Mouse (Mus musculus): ENCODE measurements around the gene Rbm33. TPM values are rescaled to one million over a fixed set of nuclear protein-coding genes. Genes with fewer than 3 reads are reported as not detected.

Rbm33 gene
- polyA plus RNA-seq, 1 experiment from 2014 or later = 16.8 TPM

DNA sequence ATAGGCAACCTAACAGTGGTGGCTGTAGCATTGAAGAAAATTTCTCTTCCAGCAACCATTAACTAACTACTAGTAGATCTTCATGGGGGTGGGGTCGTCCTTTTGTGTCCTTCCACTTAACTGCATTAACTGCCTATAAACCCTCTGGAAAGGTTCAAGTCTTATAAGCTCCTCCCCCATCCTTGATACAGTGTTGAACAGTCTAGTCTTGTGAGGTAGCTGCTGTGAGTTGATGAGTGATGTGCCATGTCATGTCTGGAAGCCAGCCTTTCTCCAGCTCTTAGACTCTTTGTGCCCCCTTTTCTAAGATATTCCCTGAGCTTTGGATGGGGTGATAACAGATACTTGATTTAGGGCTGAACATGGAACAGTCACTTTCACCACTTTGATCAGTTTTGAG is 7.5 kb downstream of the Rbm33 start:
- WGBS = 43% methylated on average over 1 of the region's 1 CpGs
- Histone ChIP-seq H3K27ac (ENCODE audit: poor library complexity, severe bottlenecking) (no peak overlapping the region), H3K9me3 (replicated peaks) (no peaks in the 10 kb centered on the region), H3K27me3 (replicated peaks) (no peaks in the 10 kb centered on the region), H3K36me3 (no peaks in the 10 kb centered on the region), H3K4me1 (replicated peaks) (peaks cover 31% of the 10 kb centered on the region), H3K4me3 (no peak overlapping the region), H3K4me2 (no peak overlapping the region), H3K9ac (no peak overlapping the region)
- ATAC-seq (ENCODE audit: insufficient number of reproducible peaks, low FRiP score) = peak; percentile 61; the same call in 1 of the 2 replicates

DNA sequence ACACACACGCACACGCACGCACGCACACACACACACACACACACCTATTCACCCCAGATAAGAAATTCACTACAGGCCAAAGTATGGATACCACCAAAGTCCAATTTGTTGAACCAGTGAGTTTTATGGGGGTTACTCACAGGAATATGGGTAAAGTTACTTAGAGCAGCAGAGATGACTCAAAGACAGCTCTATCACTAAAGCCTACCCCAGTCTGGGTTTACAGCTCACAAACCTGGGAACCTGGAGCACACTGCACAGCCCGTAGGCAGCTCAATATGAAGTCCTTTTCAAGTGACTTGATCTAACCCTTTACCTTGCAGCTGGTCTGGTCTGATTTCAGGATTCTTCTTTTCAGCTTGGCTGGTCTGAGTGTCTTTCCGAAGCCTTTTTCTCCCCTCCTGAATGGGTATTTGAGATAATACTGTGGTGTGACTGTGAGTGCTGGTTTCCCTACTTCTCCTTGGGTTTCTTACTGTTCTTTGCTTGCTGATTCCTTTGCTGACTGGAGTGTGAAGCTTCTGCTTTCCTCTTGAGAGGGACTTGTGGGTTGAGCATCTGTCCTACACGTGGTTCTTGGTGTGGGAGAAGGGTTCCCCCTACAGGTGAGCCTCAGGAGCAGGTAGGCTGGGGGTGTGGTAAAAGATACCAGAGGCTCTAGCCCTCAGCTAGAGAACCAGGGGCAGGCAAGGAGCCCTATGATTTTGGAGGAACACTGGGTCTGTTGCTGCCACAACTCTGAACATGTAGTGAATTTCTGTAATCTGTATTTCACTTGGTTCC is 12.3 kb downstream of the Rbm33 start:
- Histone ChIP-seq H3K4me2 (no peak overlapping the region), H3K9me3 (replicated peaks) (no peaks in the 10 kb centered on the region), H3K27me3 (replicated peaks) (no peaks in the 10 kb centered on the region), H3K36me3 (peaks cover 18% of the 10 kb centered on the region), H3K9ac (no peak overlapping the region), H3K4me3 (no peak overlapping the region), H3K27ac (ENCODE audit: poor library complexity, severe bottlenecking) (no peak overlapping the region), H3K4me1 (replicated peaks) (peaks cover 32% of the 10 kb centered on the region)
- WGBS = 77% methylated on average over 7 of the region's 7 CpGs
- no peak for ATAC-seq (ENCODE audit: insufficient number of reproducible peaks, low FRiP score)

DNA sequence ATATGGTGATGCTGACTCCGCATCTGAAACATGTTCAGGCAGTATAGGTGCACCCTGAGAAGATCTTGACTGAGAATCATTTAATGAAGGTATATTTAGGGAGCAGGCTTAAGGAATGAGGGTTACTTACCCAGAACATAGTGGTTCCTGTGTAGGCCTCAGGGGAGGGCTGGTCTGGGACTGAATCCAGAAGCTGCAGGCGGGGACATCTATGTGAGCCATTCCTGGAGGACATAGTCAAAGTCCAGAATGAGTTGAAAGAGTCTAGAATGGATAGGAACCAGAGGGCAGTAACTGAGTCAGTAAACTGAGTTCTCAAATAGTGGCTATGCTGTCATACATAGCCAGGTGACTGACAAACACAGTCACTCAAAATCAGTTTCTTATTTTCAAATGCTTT is 16.8 kb downstream of the Rbm33 start:
- no peak overlapping the region for H3K9ac ChIP-seq
- peaks cover 43% of the 10 kb centered on the region for H3K36me3 ChIP-seq
- H3K9me3 ChIP-seq (replicated peaks) = no peaks in the 10 kb centered on the region
- no peak overlapping the region for H3K4me2 ChIP-seq
- ATAC-seq (ENCODE audit: insufficient number of reproducible peaks, low FRiP score) = no peak
- H3K4me3 ChIP-seq = no peak overlapping the region
- H3K27ac ChIP-seq (ENCODE audit: poor library complexity, severe bottlenecking) = no peak overlapping the region
- H3K27me3 ChIP-seq (replicated peaks) = no peaks in the 10 kb centered on the region
- WGBS = 84% methylated on average over 2 of the region's 2 CpGs
- peaks cover 18% of the 10 kb centered on the region for H3K4me1 ChIP-seq (replicated peaks)

DNA sequence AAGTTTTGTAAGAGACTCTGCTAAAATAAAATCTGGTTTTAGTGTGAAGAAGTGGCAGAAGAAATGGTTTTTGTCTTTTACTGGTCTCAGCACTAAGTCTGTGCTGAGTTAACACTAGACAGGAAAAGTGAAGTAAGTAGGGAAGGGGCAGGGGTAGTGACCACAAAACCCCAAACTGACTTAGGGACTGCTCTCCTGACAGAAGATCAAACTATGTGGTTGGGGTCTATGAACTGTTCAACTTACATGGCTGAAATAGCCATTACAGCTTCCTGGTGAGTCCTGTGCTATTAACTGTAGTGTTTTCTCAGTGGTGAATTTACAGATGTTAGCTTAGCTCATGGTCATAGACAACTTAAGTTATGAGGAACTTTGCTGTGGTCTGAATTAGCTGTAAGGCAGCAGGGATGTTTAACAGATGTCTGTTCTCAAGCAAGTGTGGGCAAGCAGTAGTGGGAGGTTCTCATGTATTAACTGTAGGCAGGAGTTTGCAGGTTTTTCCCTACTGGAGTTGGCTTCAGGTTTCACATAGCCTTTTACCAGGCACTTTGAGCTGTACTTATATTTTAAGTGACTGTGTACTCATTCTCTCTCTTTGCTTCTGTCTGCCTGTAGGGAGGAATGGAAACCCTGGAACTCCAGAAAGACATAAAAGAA is 35.1 kb downstream of the Rbm33 start:
- H3K9ac ChIP-seq = no peak overlapping the region
- H3K36me3 ChIP-seq = peaks cover 48% of the 10 kb centered on the region
- H3K9me3 ChIP-seq (replicated peaks) = no peaks in the 10 kb centered on the region
- no peak for ATAC-seq (ENCODE audit: insufficient number of reproducible peaks, low FRiP score)
- no peaks in the 10 kb centered on the region for H3K27me3 ChIP-seq (replicated peaks)
- H3K4me3 ChIP-seq = no peak overlapping the region
- H3K4me1 ChIP-seq (replicated peaks) = no peaks in the 10 kb centered on the region
- no peak overlapping the region for H3K4me2 ChIP-seq
- H3K27ac ChIP-seq (ENCODE audit: poor library complexity, severe bottlenecking) = no peak overlapping the region

DNA sequence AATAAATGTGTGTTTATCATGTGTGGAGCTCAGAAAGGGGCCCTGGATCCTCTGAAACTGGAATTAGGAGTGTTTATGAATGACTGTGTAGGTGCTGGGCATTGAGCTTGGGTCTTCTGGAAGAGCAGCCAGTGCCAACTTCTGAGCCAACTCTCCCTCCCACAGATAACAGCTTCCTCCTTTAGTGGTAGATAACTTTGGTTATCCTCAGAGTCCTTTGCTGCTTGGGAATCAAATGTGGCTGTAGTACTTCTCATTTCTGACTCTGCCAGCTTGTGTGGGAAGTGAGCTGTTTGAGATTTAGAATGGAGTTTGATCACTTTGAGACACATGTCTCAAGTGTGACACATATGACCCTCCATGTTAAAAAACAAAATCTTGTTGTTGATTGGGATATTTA is 38.7 kb downstream of the Rbm33 start:
- Histone ChIP-seq H3K27ac (ENCODE audit: poor library complexity, severe bottlenecking) (no peak overlapping the region), H3K36me3 (peaks cover 61% of the 10 kb centered on the region), H3K9me3 (replicated peaks) (no peaks in the 10 kb centered on the region), H3K4me2 (no peak overlapping the region), H3K27me3 (replicated peaks) (no peaks in the 10 kb centered on the region), H3K4me1 (replicated peaks) (no peaks in the 10 kb centered on the region), H3K9ac (no peak overlapping the region), H3K4me3 (no peak overlapping the region)
- ATAC-seq (ENCODE audit: insufficient number of reproducible peaks, low FRiP score) = no peak

DNA sequence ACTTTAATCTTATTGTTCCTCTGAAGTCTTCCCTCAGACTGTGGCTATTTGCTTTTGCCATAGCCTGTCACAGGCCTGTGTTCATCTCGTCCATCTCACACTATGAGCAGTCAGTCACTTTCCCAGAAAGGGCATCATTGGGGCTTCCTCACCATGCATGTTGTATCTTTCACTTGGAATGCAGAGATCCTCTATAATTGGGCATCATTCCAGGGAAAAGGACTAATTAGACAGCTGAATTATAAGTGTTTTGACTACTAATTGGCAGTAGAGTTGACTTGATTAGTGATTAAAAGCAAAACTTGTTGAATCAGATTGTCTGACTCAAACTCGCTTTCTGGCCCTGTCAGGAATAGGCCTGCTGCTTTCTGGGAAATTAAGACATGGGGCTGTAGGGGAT is 43.8 kb downstream of the Rbm33 start:
- H3K4me1 ChIP-seq (replicated peaks) = no peaks in the 10 kb centered on the region
- no peak overlapping the region for H3K9ac ChIP-seq
- ATAC-seq (ENCODE audit: insufficient number of reproducible peaks, low FRiP score) = no peak
- H3K9me3 ChIP-seq (replicated peaks) = no peaks in the 10 kb centered on the region
- no peak overlapping the region for H3K4me2 ChIP-seq
- H3K27me3 ChIP-seq (replicated peaks) = no peaks in the 10 kb centered on the region
- H3K4me3 ChIP-seq = no peak overlapping the region
- WGBS = 90% methylated on average over 2 of the region's 2 CpGs
- H3K36me3 ChIP-seq = peaks cover 81% of the 10 kb centered on the region
- no peak overlapping the region for H3K27ac ChIP-seq (ENCODE audit: poor library complexity, severe bottlenecking)

DNA sequence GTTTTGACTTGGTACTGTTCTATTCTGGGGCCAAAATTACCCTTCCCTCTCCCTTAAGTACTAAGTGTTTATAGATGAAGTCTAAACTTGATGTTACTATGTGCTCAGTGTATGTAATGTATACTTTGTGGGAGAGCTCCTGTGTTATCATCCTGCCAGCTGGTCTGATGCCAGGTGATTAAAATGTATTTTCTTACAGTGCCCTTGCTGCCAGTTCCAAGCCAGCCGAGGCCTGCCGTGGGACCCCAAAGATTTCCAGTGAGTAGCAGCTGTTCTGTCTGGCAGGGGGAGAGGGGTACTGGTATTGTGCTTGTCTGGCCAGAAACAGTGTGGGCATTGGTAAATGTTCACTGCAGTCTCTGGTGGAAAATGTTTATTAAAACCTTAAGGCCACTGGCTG is 51.1 kb downstream of the Rbm33 start:
- ATAC-seq (ENCODE audit: insufficient number of reproducible peaks, low FRiP score) = no peak
- Histone ChIP-seq H3K9me3 (replicated peaks) (no peaks in the 10 kb centered on the region), H3K4me2 (no peak overlapping the region), H3K4me1 (replicated peaks) (no peaks in the 10 kb centered on the region), H3K27me3 (replicated peaks) (no peaks in the 10 kb centered on the region), H3K9ac (no peak overlapping the region), H3K27ac (ENCODE audit: poor library complexity, severe bottlenecking) (no peak overlapping the region), H3K36me3 (peaks cover 55% of the 10 kb centered on the region), H3K4me3 (no peak overlapping the region)
- 81% methylated on average over 2 of the region's 2 CpGs for WGBS

DNA sequence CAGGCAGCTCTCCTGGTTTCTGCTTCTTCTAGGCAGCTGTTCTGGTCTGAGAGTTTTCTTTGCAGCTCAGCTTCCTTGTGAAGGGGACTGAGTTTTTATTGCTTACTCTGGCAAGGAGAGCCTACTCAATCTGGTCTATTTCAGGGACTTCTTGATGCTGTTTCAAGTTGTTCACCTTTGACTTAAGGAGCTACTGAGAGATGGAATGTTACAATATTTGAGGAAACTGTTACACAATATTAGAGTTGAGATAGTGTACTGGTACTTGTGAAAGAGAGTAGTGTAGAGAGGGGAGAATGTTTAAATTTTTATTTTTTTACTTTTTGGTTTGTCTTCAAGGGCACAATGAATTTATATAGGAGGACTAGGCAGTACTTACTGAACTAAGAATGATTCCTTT is 53.9 kb downstream of the Rbm33 start:
- Histone ChIP-seq H3K4me2 (no peak overlapping the region), H3K27me3 (replicated peaks) (no peaks in the 10 kb centered on the region), H3K4me3 (no peak overlapping the region), H3K9ac (no peak overlapping the region), H3K36me3 (peaks cover 39% of the 10 kb centered on the region), H3K27ac (ENCODE audit: poor library complexity, severe bottlenecking) (no peak overlapping the region), H3K9me3 (replicated peaks) (no peaks in the 10 kb centered on the region), H3K4me1 (replicated peaks) (no peaks in the 10 kb centered on the region)
- ATAC-seq (ENCODE audit: insufficient number of reproducible peaks, low FRiP score) = no peak

DNA sequence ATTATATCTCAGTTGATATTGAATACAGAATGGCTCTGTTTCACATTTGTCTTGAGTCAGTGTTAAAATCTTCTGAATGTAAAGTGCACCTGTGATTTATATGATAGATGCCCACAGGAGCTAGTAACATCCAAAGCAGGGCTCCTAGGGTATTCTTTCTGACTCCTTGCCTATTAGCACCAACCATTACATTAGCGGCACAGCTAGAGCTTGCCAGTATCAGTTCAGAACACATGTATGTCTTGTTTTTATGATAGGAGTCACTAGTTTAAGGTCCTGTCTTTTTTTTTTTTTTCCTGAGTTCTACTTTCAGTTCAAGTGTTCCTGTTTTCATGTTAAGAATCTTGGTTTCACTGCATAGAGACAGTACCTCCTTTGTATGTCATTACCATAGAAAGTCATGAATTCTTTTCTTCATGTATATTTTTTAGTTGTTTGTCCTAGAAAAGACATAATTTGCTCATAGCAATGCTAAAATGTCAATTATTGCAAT is 55.3 kb downstream of the Rbm33 start:
- H3K4me2 ChIP-seq = no peak overlapping the region
- H3K36me3 ChIP-seq = peaks cover 41% of the 10 kb centered on the region
- no peaks in the 10 kb centered on the region for H3K27me3 ChIP-seq (replicated peaks)
- no peak overlapping the region for H3K9ac ChIP-seq
- H3K4me1 ChIP-seq (replicated peaks) = no peaks in the 10 kb centered on the region
- WGBS = 85% methylated on average over 1 of the region's 1 CpGs
- no peak for ATAC-seq (ENCODE audit: insufficient number of reproducible peaks, low FRiP score)
- H3K9me3 ChIP-seq (replicated peaks) = no peaks in the 10 kb centered on the region
- no peak overlapping the region for H3K27ac ChIP-seq (ENCODE audit: poor library complexity, severe bottlenecking)
- no peak overlapping the region for H3K4me3 ChIP-seq

DNA sequence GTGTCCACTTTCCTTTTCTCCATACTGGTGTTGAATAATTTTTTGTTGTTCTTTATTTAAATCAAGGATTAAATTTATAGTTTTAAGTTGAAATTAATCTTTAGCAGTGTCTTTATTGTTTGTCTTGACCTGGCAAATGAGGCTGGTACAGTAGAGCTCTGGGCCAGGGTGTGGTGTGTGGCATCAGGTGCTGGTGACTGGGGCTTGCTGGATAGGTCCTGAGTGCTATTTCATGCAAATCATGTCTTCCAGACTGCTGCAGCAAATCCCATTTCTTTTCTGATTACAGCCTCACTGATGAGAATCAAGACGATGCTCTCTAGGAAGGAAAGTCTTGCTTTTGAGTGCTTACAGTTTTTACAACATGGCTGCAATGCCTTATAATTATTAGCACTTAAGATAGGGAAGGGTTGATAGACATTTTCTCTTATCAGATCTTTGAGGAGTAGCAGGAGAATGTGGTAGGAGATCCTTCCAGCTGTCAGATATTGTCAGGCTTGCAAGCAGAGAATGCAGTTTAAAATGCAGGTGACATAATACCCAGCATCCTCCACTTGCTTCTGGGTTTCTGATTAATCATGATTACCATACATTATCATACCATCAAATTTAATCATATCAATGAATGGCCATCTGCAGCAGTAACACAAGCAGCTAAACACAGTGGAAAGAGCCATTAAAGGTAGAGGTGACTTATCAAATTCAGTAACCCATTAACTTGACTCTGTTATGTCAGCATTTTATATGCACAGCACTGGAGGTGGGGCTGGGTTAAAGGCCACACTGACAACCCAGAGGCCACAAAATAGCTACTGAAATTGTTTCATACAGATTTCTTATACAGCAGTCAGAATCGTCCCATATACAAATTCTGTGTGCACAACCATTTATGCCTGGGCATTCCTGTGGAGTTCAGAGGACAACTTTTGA is 56.8 kb downstream of the Rbm33 start:
- WGBS = 87% methylated on average over 2 of the region's 2 CpGs
- H3K36me3 ChIP-seq = peaks cover 39% of the 10 kb centered on the region

DNA sequence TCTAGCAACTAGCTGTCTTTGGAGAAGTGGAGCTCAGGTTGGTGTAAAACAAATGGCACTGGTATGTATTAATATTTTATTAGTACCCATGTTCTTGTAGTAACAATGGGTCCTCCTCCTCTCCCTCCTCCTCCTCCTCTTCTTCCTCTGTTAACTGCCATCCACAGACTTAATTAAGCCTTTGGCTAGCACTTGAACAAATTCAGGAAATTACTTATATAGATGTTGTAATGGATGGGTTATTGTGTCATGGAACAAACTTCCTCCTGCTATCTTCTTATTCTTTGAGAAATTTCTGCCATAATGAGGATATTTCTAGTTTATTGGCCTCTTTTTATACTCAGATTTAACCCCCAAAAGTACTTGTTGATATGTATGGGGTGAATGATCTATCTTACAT is 60.4 kb downstream of the Rbm33 start:
- Histone ChIP-seq H3K27ac (ENCODE audit: poor library complexity, severe bottlenecking) (no peak overlapping the region), H3K4me1 (replicated peaks) (0 out of 2 replicates have a peak, but pooled peaks cover 6% of the 10 kb centered on the region), H3K9me3 (replicated peaks) (no peaks in the 10 kb centered on the region), H3K9ac (no peak overlapping the region), H3K4me3 (no peak overlapping the region), H3K4me2 (no peak overlapping the region), H3K27me3 (replicated peaks) (no peaks in the 10 kb centered on the region), H3K36me3 (peaks cover 42% of the 10 kb centered on the region)
- no peak for ATAC-seq (ENCODE audit: insufficient number of reproducible peaks, low FRiP score)

More for the DNA sequence above, 56.8 kb downstream of the Rbm33 start:
- H3K9me3 ChIP-seq (replicated peaks) = no peaks in the 10 kb centered on the region
- ATAC-seq (ENCODE audit: insufficient number of reproducible peaks, low FRiP score) = no peak
- no peaks in the 10 kb centered on the region for H3K27me3 ChIP-seq (replicated peaks)
- H3K4me1 ChIP-seq (replicated peaks) = no peaks in the 10 kb centered on the region
- no peak overlapping the region for H3K9ac ChIP-seq
- no peak overlapping the region for H3K4me2 ChIP-seq
- no peak overlapping the region for H3K27ac ChIP-seq (ENCODE audit: poor library complexity, severe bottlenecking)
- no peak overlapping the region for H3K4me3 ChIP-seq
